Mouse (Mus musculus) MEL (cell line): ENCODE results near the gene Ptprr.

Experiments
- BHLHE40 ChIP-seq: IDR thresholded peaks from 2 replicates; pipeline ENCODE4 v1.6.1; 2012; ENCODE audit warnings: low read depth, mild to moderate bottlenecking, inconsistent platforms, low read length, improper control_type of control experiment, borderline replicate concordance
- CTCF ChIP-seq, 3 experiments: IDR thresholded peaks in 2 of 3; conservative IDR thresholded peaks in 1 of 3; 2 replicates each; pipeline ENCODE4 v1.5.1; 2011 to 2012; ENCODE audit warnings: low read length in 3 of 3, low read depth in 2 of 3, mild to moderate bottlenecking in 2 of 3, improper control_type of control experiment in 1 of 3, inconsistent platforms in 1 of 3, mixed read lengths in 1 of 3, moderate library complexity in 1 of 3; ENCODE audit not compliant: control insufficient read depth in 1 of 3, insufficient read depth in 1 of 3, poor library complexity in 1 of 3, severe bottlenecking in 1 of 3
- ELF1 ChIP-seq: IDR thresholded peaks from 2 replicates; pipeline ENCODE4 v1.6.1; 2014; ENCODE audit warnings: low read depth, mild to moderate bottlenecking, inconsistent platforms, low read length, improper control_type of control experiment, moderate library complexity
- EP300 ChIP-seq, 2 experiments: IDR thresholded peaks; 2 replicates each; pipeline ENCODE4 v1.6.1; 2011; ENCODE audit warnings: improper control_type of control experiment in 2 of 2, low read length in 2 of 2, low read depth in 1 of 2, mild to moderate bottlenecking in 1 of 2
- GATA1 ChIP-seq: IDR thresholded peaks from 2 replicates; pipeline ENCODE4 v1.6.1; 2011; ENCODE audit warnings: low read depth, low read length, improper control_type of control experiment
- MAX ChIP-seq: IDR thresholded peaks from 2 replicates; pipeline ENCODE4 v1.6.1; 2011; ENCODE audit warnings: low read length, improper control_type of control experiment
- MAZ ChIP-seq: IDR thresholded peaks from 2 replicates; pipeline ENCODE4 v1.6.1; 2012; ENCODE audit warnings: low read depth, mild to moderate bottlenecking, inconsistent platforms, low read length, improper control_type of control experiment
- POLR2A ChIP-seq, 2 experiments: IDR thresholded peaks; 2 replicates each; pipeline ENCODE4 v1.6.1; 2011 to 2012; ENCODE audit warnings: low read length in 2 of 2, mild to moderate bottlenecking in 2 of 2, control low read depth in 1 of 2, improper control_type of control experiment in 1 of 2, low read depth in 1 of 2, moderate library complexity in 1 of 2; ENCODE audit not compliant: control insufficient read depth in 1 of 2, insufficient read depth in 1 of 2, poor library complexity in 1 of 2
- RAD21 ChIP-seq: IDR thresholded peaks from 2 replicates; pipeline ENCODE4 v1.6.1; 2011; ENCODE audit warnings: mild to moderate bottlenecking, low read depth, low read length, improper control_type of control experiment
- TCF12 ChIP-seq: IDR thresholded peaks from 2 replicates; pipeline ENCODE4 v1.6.1; 2014; ENCODE audit warnings: low read depth, mild to moderate bottlenecking, inconsistent platforms, low read length, improper control_type of control experiment, moderate library complexity
- USF1 ChIP-seq: IDR thresholded peaks from 2 replicates; pipeline ENCODE4 v1.6.1; 2014; ENCODE audit warnings: low read depth, mild to moderate bottlenecking, inconsistent platforms, low read length, improper control_type of control experiment, moderate library complexity

DNA sequence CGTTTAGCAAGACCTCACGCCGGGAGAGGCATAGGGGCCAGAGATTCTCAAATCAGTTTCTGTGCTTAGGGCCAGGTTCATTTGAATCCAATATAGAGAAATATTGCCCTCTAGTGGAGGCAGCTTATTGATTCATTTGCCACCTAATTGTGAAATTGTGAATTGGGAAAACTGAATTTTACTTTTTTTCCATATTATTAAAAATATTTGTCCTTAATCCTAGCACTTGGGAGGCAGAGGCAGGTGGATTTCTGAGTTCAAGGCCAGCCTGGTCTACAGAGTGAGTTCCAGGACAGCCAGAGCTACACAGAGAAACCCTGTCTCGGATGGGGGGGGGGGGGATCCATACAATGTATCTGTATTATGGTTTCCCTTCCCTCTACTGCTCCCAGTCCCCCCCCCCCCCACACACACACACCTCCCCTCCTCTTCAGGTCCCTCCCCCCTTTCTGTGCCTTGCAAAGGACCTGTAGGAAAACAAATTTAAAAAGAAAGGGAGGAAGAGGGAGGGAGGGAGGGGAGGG, 179.5 kb downstream of the Ptprr start:
- TF ChIP-seq TCF12 = no peak
- TF ChIP-seq CTCF (IDR thresholded peaks at IDR 0.05 in 2 of 3, conservative IDR thresholded peaks at IDR 0.05 in 1 of 3; ENCODE audit: control insufficient read depth in 1 of 3, insufficient read depth in 1 of 3, low read depth in 2 of 3, low read length in 3 of 3, poor library complexity in 1 of 3, severe bottlenecking in 1 of 3) = peak; percentile 15 to 75 (median 50); a peak in 4 of 6 replicates
- no peak for TF ChIP-seq GATA1
- peak; percentile 87 for TF ChIP-seq RAD21
- no peak for TF ChIP-seq ELF1
- no peak for TF ChIP-seq POLR2A (IDR thresholded peaks at IDR 0.05; ENCODE audit: control insufficient read depth in 1 of 2, insufficient read depth in 1 of 2, low read depth in 1 of 2, low read length in 2 of 2, poor library complexity in 1 of 2)
- no peak for TF ChIP-seq EP300 (IDR thresholded peaks at IDR 0.05; ENCODE audit: low read depth in 1 of 2, low read length in 2 of 2)
- TF ChIP-seq BHLHE40 = no peak
- TF ChIP-seq MAZ = no peak
- TF ChIP-seq MAX = no peak
- no peak for TF ChIP-seq USF1
